8 mouse cellular contexts compared by ENCODE assay signal in genomic region chr11:32020031-32020965, GRCm38 (mm10). TPM values are rescaled to one million over a fixed set of nuclear protein-coding genes. Genes with fewer than 3 reads are reported as not detected.
DNase-seq lines count a peak whose midpoint lies in the region; TF ChIP-seq lines count a peak whose summit lies in the region.

No protein-coding gene starts in this region.

- intact Hi-C loops in left cerebral cortex, adult 2 months (cut with DNase I), result no loop called here
- intact Hi-C loops in left cerebral cortex, postnatal 4 days (cut with DNase I), result no loop called here

- H3K9me3 ChIP-seq in ES-E14 (ENCODE audit: control insufficient read depth, insufficient read depth, low read depth, low read length), result no peaks in the 10 kb centered on the region
- no peaks in the 10 kb centered on the region for H3K9me3 ChIP-seq in hindbrain, embryonic 10.5 days

- H3K4me1 ChIP-seq in ES-E14 (ENCODE audit: control insufficient read depth in 2 of 2, insufficient read depth in 2 of 2, low read length in 2 of 2, poor library complexity in 1 of 2), result peaks cover 6 to 7% of the 10 kb centered on the region in 2 experiments; a peak in 3 of 4 replicates
- peaks cover 40% of the 10 kb centered on the region for H3K4me1 ChIP-seq in hindbrain, embryonic 10.5 days (replicated peaks)
- peaks cover 50% of the 10 kb centered on the region for H3K4me1 ChIP-seq in olfactory bulb, adult 2 months (ENCODE audit: control insufficient read depth, insufficient read depth, low read length)

- H3K27ac ChIP-seq in left cerebral cortex, adult 2 months, result peak overlapping the region; percentile 77
- no peak overlapping the region for H3K27ac ChIP-seq in ES-E14 (ENCODE audit: insufficient read depth, low read depth, low read length, poor library complexity, severe bottlenecking)
- peak overlapping the region; percentile 62 for H3K27ac ChIP-seq in hindbrain, embryonic 10.5 days
- peak overlapping the region; percentile 98 for H3K27ac ChIP-seq in olfactory bulb, adult 2 months (ENCODE audit: insufficient read depth, low read depth, low read length)

- no peak for TF ChIP-seq POLR2A in olfactory bulb, adult 2 months (IDR thresholded peaks at IDR 0.05; ENCODE audit: insufficient read depth, low read depth, low read length)

- no peak for TF ChIP-seq CTCF in left cerebral cortex, adult 2 months (IDR thresholded peaks at IDR 0.05)
- TF ChIP-seq CTCF in olfactory bulb, adult 2 months (IDR thresholded peaks at IDR 0.05; ENCODE audit: insufficient read depth, low read depth, low read length), result no peak

- H3K27me3 ChIP-seq in hindbrain, embryonic 10.5 days (ENCODE audit: insufficient read depth, poor library complexity, severe bottlenecking), result no peaks in the 10 kb centered on the region

- in situ Hi-C loops in ES-E14 (cut with MboI; ENCODE audit: low sequenced_read_pairs in 2 of 2, unreplicated experiment in 2 of 2), result no loop called here

- WGBS in hindbrain, embryonic 10.5 days, result 39% methylated on average over 8 of the region's 8 CpGs
- 8% methylated on average over 8 of the region's 8 CpGs for WGBS in olfactory bulb, adult 2 months

- H3K4me3 ChIP-seq in left cerebral cortex, adult 2 months, result no peak overlapping the region
- H3K4me3 ChIP-seq in ES-E14 (ENCODE audit: insufficient read depth in 1 of 2, low read depth in 1 of 2, low read length in 2 of 2, poor library complexity in 1 of 2, severe bottlenecking in 1 of 2), result no peak overlapping the region
- no peak overlapping the region for H3K4me3 ChIP-seq in hindbrain, embryonic 10.5 days
- H3K4me3 ChIP-seq in olfactory bulb, adult 2 months (ENCODE audit: insufficient read depth, low read depth, low read length), result no peak overlapping the region

- DNase-seq in left cerebral cortex, adult 2 months (ENCODE audit: extremely low spot score in 1 of 2, low spot score in 2 of 2), result peak in 1 of 2 experiments; percentile 56
- no peak for DNase-seq in left cerebral cortex, postnatal 4 days
- peak; percentile 29 for DNase-seq in ES-E14 (ENCODE audit: low read depth, low spot score)
- peak; percentile 88 for DNase-seq in brain, adult 2 months (ENCODE audit: low read depth, low spot score)
- DNase-seq in hindbrain, embryonic 10.5 days (ENCODE audit: low spot score), result no peak
- no peak for DNase-seq in spleen, postnatal 14 days (ENCODE audit: low spot score in 2 of 2)
- no peak for DNase-seq in testis, postnatal 14 days (ENCODE audit: low spot score)

- H3K36me3 ChIP-seq in ES-E14 (ENCODE audit: control insufficient read depth, insufficient read depth, low read length, poor library complexity, severe bottlenecking), result no peaks in the 10 kb centered on the region
- peaks cover 22% of the 10 kb centered on the region; the same call in 1 of the 2 replicates for H3K36me3 ChIP-seq in hindbrain, embryonic 10.5 days

- H3K9ac ChIP-seq in ES-E14 (ENCODE audit: insufficient read depth, low read depth, low read length, poor library complexity, severe bottlenecking), result no peak overlapping the region

TF ChIP-seq in ES-E14, 5 proteins besides CTCF, POLR2A, EP300 and RAD21:
- TF ChIP-seq MAFK (IDR thresholded peaks at IDR 0.05; ENCODE audit: insufficient read depth, low read depth, low read length), result peak; percentile 52; the same call in 1 of the 2 replicates
- TF ChIP-seq CHD2 (IDR thresholded peaks at IDR 0.05; ENCODE audit: low read depth, low read length), result no peak

RNA-seq across cellular contexts. Expression of gene Nsg2, which starts 20.0 kb away (rescaled TPM):
- total RNA-seq in left cerebral cortex, adult 2 months (2021), result 100 to 1,000 TPM; 605 to 615 TPM
- total RNA-seq in left cerebral cortex, postnatal 4 days (2021), result 1,000 to 10,000 TPM in 1 of 2 experiments, 100 to 1,000 TPM in 1; 972 to 1,023 TPM
- total RNA-seq in ES-E14 (2012; rRNA removed), result 1.3 and 2.1 TPM in 2 replicates
- 26.5 and 76.8 TPM in 2 replicates for polyA plus RNA-seq in hindbrain, embryonic 10.5 days (2016; fragmentation: Nextera tagmentation; extraction: Ambion mirVana)
- polyA plus RNA-seq in olfactory bulb, adult 2 months (2012; ENCODE audit: insufficient read depth, insufficient read length, low replicate concordance, missing spikeins), result 206 and 450 TPM in 2 replicates

RNA-seq across cellular contexts. Expression of gene 4930524B15Rik, which starts 54.9 kb away (rescaled TPM):
- total RNA-seq in left cerebral cortex, adult 2 months (2021), result not detected
- total RNA-seq in left cerebral cortex, postnatal 4 days (2021), result not detected
- total RNA-seq in ES-E14 (2012; rRNA removed), result 0.58 and 1.3 TPM in 2 replicates
- 0.10 and 0.20 TPM in 2 replicates for polyA plus RNA-seq in hindbrain, embryonic 10.5 days (2016; fragmentation: Nextera tagmentation; extraction: Ambion mirVana)
- not detected in 2 replicates for polyA plus RNA-seq in olfactory bulb, adult 2 months (2012; ENCODE audit: insufficient read depth, insufficient read length, low replicate concordance, missing spikeins)

Comparison
In these comparisons a context has a peak if more than half of its experiments do, and no peak if none do; other contexts are left out.
1. DNase-seq: peak in ES-E14 (single experiment) and brain, adult 2 months (single experiment); none in left cerebral cortex, postnatal 4 days (single experiment), hindbrain, embryonic 10.5 days (single experiment), spleen, postnatal 14 days (0 of 2) and testis, postnatal 14 days (single experiment).
2. RNA of gene Nsg2, which starts 20.0 kb away (total RNA-seq): 972 to 1,023 TPM in left cerebral cortex, postnatal 4 days and 605 to 615 TPM in left cerebral cortex, adult 2 months; 1.3 to 2.1 TPM in ES-E14; every median in the first group is over 100 times any median in the second.